9 mouse cellular contexts compared by ENCODE assay signal in the genomic region with DNA sequence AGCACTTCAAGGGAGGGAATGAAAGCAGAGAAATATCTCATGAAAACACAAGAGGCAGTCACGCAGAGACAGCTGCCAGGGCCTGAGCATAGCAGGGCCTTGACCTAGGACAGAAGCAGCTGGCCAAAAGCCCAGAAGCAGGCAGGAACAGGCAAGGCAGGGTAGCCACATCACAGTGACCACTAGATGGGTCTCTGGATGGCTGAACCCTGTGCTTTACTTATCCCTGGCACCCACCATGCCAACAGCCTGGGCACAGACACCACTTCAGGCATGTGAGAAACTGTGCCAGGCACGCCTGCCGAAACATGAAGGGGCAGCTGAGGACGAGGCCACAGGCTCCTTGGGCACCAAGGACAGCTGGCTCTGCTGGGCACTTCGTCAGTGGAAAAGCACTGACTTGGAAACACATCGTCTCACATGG.
DNase-seq lines count a peak whose midpoint lies in the region; ATAC-seq and TF ChIP-seq lines count a peak whose summit lies in the region.
"Had no signal": no experiment of that assay in that cellular context is flagged by ENCODE, and none has a peak within 500 bp of the region (broad histone marks: within the 10 kb centered on the region; RNA-seq: fewer than 3 reads in every experiment).

No protein-coding gene starts in this region.

- ATAC-seq in hindbrain, embryonic 14.5 days (ENCODE audit: low FRiP score): peak; percentile 65; the same call in 1 of the 2 replicates
- ATAC-seq in hindbrain, embryonic 12.5 days (ENCODE audit: low FRiP score): no peak
- peak; percentile 74 for ATAC-seq in heart, postnatal 0 days (ENCODE audit: insufficient read depth, low read depth)

- peaks cover under 1% of the 10 kb centered on the region; the same call in 1 of the 2 replicates for H3K4me1 ChIP-seq in hindbrain, embryonic 14.5 days (replicated peaks; ENCODE audit: control insufficient read depth, insufficient read depth, low read length)
- H3K4me1 ChIP-seq in hindbrain, embryonic 12.5 days: no peaks in the 10 kb centered on the region
- peaks cover 14% of the 10 kb centered on the region; the same call in 1 of the 2 replicates for H3K4me1 ChIP-seq in heart, postnatal 0 days (ENCODE audit: control insufficient read depth, insufficient read depth)

- no peak overlapping the region for H3K27ac ChIP-seq in hindbrain, embryonic 14.5 days
- no peak overlapping the region for H3K27ac ChIP-seq in hindbrain, embryonic 12.5 days
- H3K27ac ChIP-seq in heart, postnatal 0 days (ENCODE audit: low read depth): 0 out of 2 replicates have a peak overlapping the region, but pooled peaks have one; percentile 12
- H3K27ac ChIP-seq: embryonic facial prominence, embryonic 13.5 days had no signal

- 65% methylated on average over 6 of the region's 6 CpGs for WGBS in hindbrain, embryonic 14.5 days
- 83% methylated on average over 6 of the region's 6 CpGs for WGBS in hindbrain, embryonic 12.5 days
- 49% methylated on average over 6 of the region's 6 CpGs for WGBS in heart, postnatal 0 days

- TF ChIP-seq CTCF in heart, postnatal 0 days (IDR thresholded peaks at IDR 0.05; ENCODE audit: low read depth): no peak

- no peak for DNase-seq in hindbrain, embryonic 14.5 days (ENCODE audit: low spot score)
- DNase-seq in urinary bladder, postnatal 14 days (ENCODE audit: low spot score): peak; percentile 9
- no peak for DNase-seq in urinary bladder, adult 18-20 months (ENCODE audit: low spot score in 2 of 2)
- DNase-seq in heart, postnatal 0 days (ENCODE audit: low spot score): peak; percentile 57
- peak; percentile 62 to 84 for DNase-seq in lung, postnatal 4 days
- no peak for DNase-seq in B cell, adult 2 months
- DNase-seq in thymus, postnatal 4 days: no peak

- TF ChIP-seq EP300 in heart, postnatal 0 days (IDR thresholded peaks at IDR 0.05; ENCODE audit: low read depth): no peak

- no peaks in the 10 kb centered on the region for H3K36me3 ChIP-seq in hindbrain, embryonic 14.5 days (replicated peaks; ENCODE audit: control insufficient read depth, insufficient read depth)
- H3K36me3 ChIP-seq in hindbrain, embryonic 12.5 days: no peaks in the 10 kb centered on the region
- no peaks in the 10 kb centered on the region for H3K36me3 ChIP-seq in heart, postnatal 0 days (replicated peaks; ENCODE audit: control insufficient read depth, insufficient read depth, low read length)
- H3K36me3 ChIP-seq: embryonic facial prominence, embryonic 13.5 days had no signal

- H3K27me3 ChIP-seq in hindbrain, embryonic 14.5 days (ENCODE audit: control insufficient read depth, insufficient read depth, low read length): no peaks in the 10 kb centered on the region
- no peaks in the 10 kb centered on the region for H3K27me3 ChIP-seq in hindbrain, embryonic 12.5 days
- no peaks in the 10 kb centered on the region for H3K27me3 ChIP-seq in heart, postnatal 0 days (ENCODE audit: control insufficient read depth, insufficient read depth, low read length)

- H3K9me3 ChIP-seq in hindbrain, embryonic 14.5 days (ENCODE audit: control insufficient read depth, low read length): no peaks in the 10 kb centered on the region
- no peaks in the 10 kb centered on the region for H3K9me3 ChIP-seq in hindbrain, embryonic 12.5 days (replicated peaks)
- H3K9me3 ChIP-seq in heart, postnatal 0 days (replicated peaks; ENCODE audit: control insufficient read depth, low read length): no peaks in the 10 kb centered on the region
- H3K9me3 ChIP-seq: embryonic facial prominence, embryonic 13.5 days had no signal

- H3K4me2 ChIP-seq in hindbrain, embryonic 14.5 days (replicated peaks): no peak overlapping the region
- no peak overlapping the region for H3K4me2 ChIP-seq in hindbrain, embryonic 12.5 days (replicated peaks)
- no peak overlapping the region for H3K4me2 ChIP-seq in heart, postnatal 0 days (ENCODE audit: low read depth, low read length)
- H3K4me2 ChIP-seq: embryonic facial prominence, embryonic 13.5 days had no signal

- H3K9ac ChIP-seq in hindbrain, embryonic 14.5 days: no peak overlapping the region
- no peak overlapping the region for H3K9ac ChIP-seq in hindbrain, embryonic 12.5 days
- no peak overlapping the region for H3K9ac ChIP-seq in heart, postnatal 0 days (replicated peaks; ENCODE audit: low read depth, low read length)
- H3K9ac ChIP-seq: embryonic facial prominence, embryonic 13.5 days had no signal

- no peak overlapping the region for H3K4me3 ChIP-seq in hindbrain, embryonic 14.5 days (replicated peaks; ENCODE audit: low read length)
- no peak overlapping the region for H3K4me3 ChIP-seq in hindbrain, embryonic 12.5 days
- H3K4me3 ChIP-seq in heart, postnatal 0 days (ENCODE audit: low read depth, low read length): no peak overlapping the region
- H3K4me3 ChIP-seq: embryonic facial prominence, embryonic 13.5 days had no signal

Comparison
In these comparisons a context has a peak if more than half of its experiments do, and no peak if none do; other contexts are left out.
1. DNase-seq: peak in urinary bladder, postnatal 14 days (single experiment), heart, postnatal 0 days (single experiment) and lung, postnatal 4 days (2 of 2); none in hindbrain, embryonic 14.5 days (single experiment), urinary bladder, adult 18-20 months (0 of 2), B cell, adult 2 months (0 of 2) and thymus, postnatal 4 days (single experiment).